Mouse (Mus musculus) forebrain, embryonic 11.5 days (tissue): ENCODE results near the gene Ylpm1. TPM values are rescaled to one million over a fixed set of nuclear protein-coding genes. Genes with fewer than 3 reads are reported as not detected.

Source experiments
- ATAC-seq: fragments of 200-750 bp; cut with Nextera tagmentation; replicated peaks from 2 replicates; pipeline ENCODE4 v1.8.0; 2017; ENCODE audit warnings: moderate TSS enrichment; ENCODE audit not compliant: low FRiP score
- DNase-seq: peaks from one replicate; pipeline ENCODE4 v3.0.0-alpha.2; 2017; ENCODE audit warnings: low spot score
- H3K27ac ChIP-seq: fragments of 300-500 bp; sonication (generic); 2 replicates; pipeline ENCODE4 v1.5.1; 2014; ENCODE audit warnings: low read depth, low read length
- H3K27me3 ChIP-seq: fragments of 300-500 bp; sonication (generic); 2 replicates; pipeline ENCODE4 v1.6.1; 2014; ENCODE audit warnings: mild to moderate bottlenecking, low read length, mixed read lengths; ENCODE audit not compliant: control insufficient read depth, insufficient read depth
- H3K36me3 ChIP-seq: fragments of 300-500 bp; sonication (generic); 2 replicates; pipeline ENCODE4 v1.6.1; 2014; ENCODE audit warnings: mild to moderate bottlenecking, low read length, moderate library complexity, mixed read lengths; ENCODE audit not compliant: control insufficient read depth, insufficient read depth
- H3K4me1 ChIP-seq: fragments of 300-500 bp; sonication (generic); replicated peaks from 2 replicates; pipeline ENCODE4 v1.6.1; 2014; ENCODE audit warnings: low read length, mixed read lengths; ENCODE audit not compliant: control insufficient read depth, insufficient read depth
- H3K4me2 ChIP-seq: fragments of 300-500 bp; sonication (generic); 2 replicates; pipeline ENCODE4 v1.6.1; 2014; ENCODE audit warnings: low read depth, mild to moderate bottlenecking, low read length, moderate library complexity, mixed read lengths; ENCODE audit not compliant: severe bottlenecking
- H3K4me3 ChIP-seq: fragments of 300-500 bp; sonication (generic); 2 replicates; pipeline ENCODE4 v1.5.1; 2014; ENCODE audit warnings: low read depth, low read length
- H3K9ac ChIP-seq: fragments of 300-500 bp; sonication (generic); 2 replicates; pipeline ENCODE4 v1.6.1; 2014; ENCODE audit warnings: low read length
- H3K9me3 ChIP-seq: fragments of 300-500 bp; sonication (generic); 2 replicates; pipeline ENCODE4 v1.6.1; 2016; ENCODE audit warnings: low read length, mixed read lengths; ENCODE audit not compliant: control insufficient read depth
- WGBS: fragments of 180-500 bp; shearing (Covaris S2); extraction: QIAGEN DNeasy Blood & Tissue Kit; methylation state at CpG from one replicate; pipeline ENCODE4 v1.1.7; 2014; 5-methylcytosine and 5-hydroxymethylcytosine counted together
- polyA plus RNA-seq: library from polyadenylated mRNA; unstranded; fragments of >200 nt; fragmentation: Nextera tagmentation; extraction: Ambion mirVana; gene quantifications from 2 replicates; pipeline ENCODE4 v1.2.1, GENCODE M21; 2014

Gene Ylpm1
- polyA plus RNA-seq, 1 experiment from 2014 or later: 55.5 TPM

DNA sequence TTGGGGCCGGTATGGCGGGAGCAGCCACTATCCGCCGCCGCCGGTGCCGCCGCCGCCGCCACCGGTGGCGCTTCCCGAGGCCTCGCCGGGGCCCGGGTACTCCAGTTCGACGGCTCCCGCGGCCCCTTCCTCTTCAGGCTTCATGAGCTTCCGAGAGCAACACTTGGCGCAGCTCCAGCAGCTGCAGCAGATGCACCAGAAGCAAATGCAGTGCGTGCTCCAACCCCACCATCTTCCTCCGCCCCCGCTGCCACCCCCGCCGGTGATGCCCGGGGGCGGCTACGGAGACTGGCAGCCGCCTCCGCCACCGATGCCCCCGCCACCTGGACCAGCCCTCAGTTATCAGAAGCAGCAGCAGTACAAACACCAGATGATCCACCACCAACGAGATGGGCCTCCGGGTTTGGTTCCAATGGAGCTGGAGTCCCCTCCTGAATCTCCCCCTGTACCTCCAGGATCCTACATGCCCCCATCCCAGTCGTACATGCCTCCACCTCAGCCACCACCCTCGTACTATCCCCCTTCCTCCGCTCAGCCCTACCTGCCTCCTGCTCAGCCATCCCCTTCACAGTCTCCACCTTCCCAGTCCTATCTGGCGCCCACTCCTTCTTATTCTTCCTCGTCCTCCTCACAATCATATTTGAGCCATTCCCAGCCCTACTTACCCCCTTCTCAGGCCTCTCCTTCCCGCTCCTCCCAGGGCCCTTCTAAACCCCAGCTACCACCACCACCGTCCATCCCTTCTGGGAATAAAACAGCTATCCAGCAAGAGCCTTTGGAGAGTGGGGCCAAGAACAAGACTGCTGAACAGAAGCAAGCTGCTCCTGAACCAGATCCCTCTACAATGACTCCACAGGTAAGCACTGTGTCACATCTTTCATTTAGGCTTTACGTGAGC lies 629 bp downstream of the Ylpm1 start:
- no peaks in the 10 kb centered on the region for H3K27me3 ChIP-seq
- peaks cover 4% of the 10 kb centered on the region; the same call in 1 of the 2 replicates for H3K4me1 ChIP-seq
- peak overlapping the region; percentile 96 for H3K4me3 ChIP-seq
- DNase-seq (peak; percentile 69), ATAC-seq (peak; percentile 72)
- peak overlapping the region; percentile 99 for H3K9ac ChIP-seq
- WGBS: under 1% methylated on average over 43 of the region's 44 CpGs
- peak overlapping the region; percentile 96 for H3K4me2 ChIP-seq
- peak overlapping the region; percentile 53; the same call in 1 of the 2 replicates for H3K27ac ChIP-seq
- H3K9me3 ChIP-seq: no peaks in the 10 kb centered on the region
- H3K36me3 ChIP-seq: no peaks in the 10 kb centered on the region

DNA sequence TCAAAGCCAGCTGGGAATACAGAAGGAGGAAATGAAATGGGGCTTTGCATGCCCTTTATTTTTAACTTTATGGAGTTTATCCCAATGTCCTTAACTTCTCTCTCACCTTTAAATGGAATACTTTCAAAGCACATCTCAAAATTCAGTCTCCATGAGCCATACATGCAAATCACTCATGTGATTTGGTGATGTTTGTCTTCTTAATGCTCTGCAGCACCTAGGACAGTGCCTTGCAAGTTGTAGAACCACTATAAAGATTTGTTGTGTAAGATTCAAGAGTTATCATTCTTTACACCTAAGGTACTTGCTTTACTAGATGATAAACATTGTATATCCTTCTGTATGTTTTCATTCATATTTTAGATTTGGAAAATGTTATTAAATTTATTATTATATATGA lies 2.9 kb downstream of the Ylpm1 start:
- no peak for ATAC-seq
- H3K36me3 ChIP-seq: no peaks in the 10 kb centered on the region
- no peak overlapping the region; the same call in 1 of the 2 replicates for H3K9ac ChIP-seq

GRCm38 (mm10) chr12:85006206-85006605 lies 10.1 kb downstream of the Ylpm1 start:
- H3K36me3 ChIP-seq: peaks cover 2% of the 10 kb centered on the region; the same call in 1 of the 2 replicates
- H3K27me3 ChIP-seq: no peaks in the 10 kb centered on the region
- H3K9ac ChIP-seq: no peak overlapping the region
- no peak overlapping the region for H3K4me2 ChIP-seq
- no peak overlapping the region for H3K4me3 ChIP-seq
- no peak for ATAC-seq
- 100% methylated on average over 1 of the region's 1 CpGs for WGBS
- peaks cover 2% of the 10 kb centered on the region; the same call in 1 of the 2 replicates for H3K9me3 ChIP-seq
- no peaks in the 10 kb centered on the region for H3K4me1 ChIP-seq
- DNase-seq: no peak
- H3K27ac ChIP-seq: no peak overlapping the region

More for the DNA sequence above, 2.9 kb downstream of the Ylpm1 start:
- Histone ChIP-seq H3K9me3 (peaks cover 2% of the 10 kb centered on the region; the same call in 1 of the 2 replicates), H3K4me1 (peaks cover 4% of the 10 kb centered on the region; the same call in 1 of the 2 replicates), H3K4me2 (peak overlapping the region; percentile 96), H3K27ac (no peak overlapping the region), H3K27me3 (no peaks in the 10 kb centered on the region), H3K4me3 (peak overlapping the region; percentile 96; the same call in 1 of the 2 replicates)
- DNase-seq: no peak

DNA sequence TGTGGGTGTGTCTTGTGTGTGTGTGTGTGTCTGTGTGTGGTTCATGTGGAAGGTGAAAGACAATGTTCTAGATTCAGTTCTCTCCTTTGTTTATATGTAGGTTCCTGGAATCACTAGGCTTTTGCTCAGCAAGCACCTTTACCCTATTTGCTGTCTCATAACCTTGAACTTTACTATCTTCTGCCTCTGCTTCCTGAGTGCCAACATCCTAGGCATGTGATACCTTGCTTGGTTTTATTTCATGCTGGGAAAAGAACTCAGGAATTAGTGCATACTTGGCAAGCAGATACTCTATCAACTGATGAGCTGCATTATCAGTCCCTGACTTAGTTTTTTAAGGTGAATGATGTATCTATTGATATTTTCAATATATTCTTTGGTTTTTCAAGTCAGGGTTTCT lies 10.9 kb downstream of the Ylpm1 start:
- Histone ChIP-seq H3K36me3 (peaks cover 2% of the 10 kb centered on the region; the same call in 1 of the 2 replicates), H3K4me3 (no peak overlapping the region), H3K27ac (no peak overlapping the region), H3K9ac (no peak overlapping the region), H3K27me3 (no peaks in the 10 kb centered on the region), H3K4me1 (no peaks in the 10 kb centered on the region), H3K9me3 (peaks cover 2% of the 10 kb centered on the region; the same call in 1 of the 2 replicates), H3K4me2 (no peak overlapping the region)
- DNase-seq (no peak), ATAC-seq (no peak)

DNA sequence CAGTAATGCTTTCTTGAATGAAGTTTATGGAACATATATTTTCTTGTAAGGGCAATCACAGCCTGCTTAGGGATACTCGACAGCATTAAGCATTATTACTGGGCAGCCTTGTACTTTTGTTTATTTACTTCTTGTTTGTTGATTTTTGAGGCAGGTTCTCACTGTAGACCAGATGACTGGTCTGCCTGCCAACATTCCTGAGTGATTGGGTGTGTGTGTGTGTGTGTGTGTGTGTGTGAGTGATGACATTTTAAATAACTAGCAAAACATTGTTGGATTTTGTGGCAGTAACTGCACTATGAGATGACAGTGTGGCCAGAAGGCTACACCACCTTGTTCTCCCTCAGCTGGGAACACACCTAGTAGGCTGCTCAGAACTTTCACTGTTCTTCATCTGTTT lies 13.7 kb downstream of the Ylpm1 start:
- no peak for DNase-seq
- Histone ChIP-seq H3K36me3 (peaks cover 8% of the 10 kb centered on the region; the same call in 1 of the 2 replicates), H3K27ac (no peak overlapping the region), H3K4me1 (no peaks in the 10 kb centered on the region), H3K9ac (no peak overlapping the region), H3K27me3 (no peaks in the 10 kb centered on the region), H3K9me3 (no peaks in the 10 kb centered on the region; the same call in 1 of the 2 replicates), H3K4me2 (no peak overlapping the region), H3K4me3 (no peak overlapping the region)
- ATAC-seq: no peak
- WGBS: 95% methylated on average over 1 of the region's 1 CpGs

- Histone ChIP-seq H3K4me1 (no peaks in the 10 kb centered on the region), H3K36me3 (peaks cover 13% of the 10 kb centered on the region; the same call in 1 of the 2 replicates), H3K9ac (no peak overlapping the region), H3K4me3 (no peak overlapping the region), H3K27ac (no peak overlapping the region), H3K27me3 (no peaks in the 10 kb centered on the region), H3K4me2 (no peak overlapping the region), H3K9me3 (no peaks in the 10 kb centered on the region; the same call in 1 of the 2 replicates)
- 92% methylated on average over 2 of the region's 2 CpGs for WGBS
- no peak for DNase-seq
- ATAC-seq: no peak
Observed at GRCm38 (mm10) chr12:85010541-85010940, 14.4 kb downstream of the Ylpm1 start.

GRCm38 (mm10) chr12:85012185-85012584 lies 16.1 kb downstream of the Ylpm1 start:
- no peak for ATAC-seq
- no peaks in the 10 kb centered on the region for H3K4me1 ChIP-seq
- H3K27ac ChIP-seq: no peak overlapping the region
- H3K36me3 ChIP-seq: peaks cover 13% of the 10 kb centered on the region; the same call in 1 of the 2 replicates
- no peak overlapping the region for H3K9ac ChIP-seq
- DNase-seq: no peak
- no peak overlapping the region for H3K4me2 ChIP-seq
- WGBS: 92% methylated on average over 2 of the region's 2 CpGs
- no peaks in the 10 kb centered on the region; the same call in 1 of the 2 replicates for H3K9me3 ChIP-seq
- no peaks in the 10 kb centered on the region for H3K27me3 ChIP-seq
- no peak overlapping the region for H3K4me3 ChIP-seq

GRCm38 (mm10) chr12:85022071-85022470 lies 25.9 kb downstream of the Ylpm1 start:
- Histone ChIP-seq H3K27me3 (no peaks in the 10 kb centered on the region), H3K27ac (no peak overlapping the region), H3K36me3 (no peaks in the 10 kb centered on the region), H3K4me2 (no peak overlapping the region), H3K4me3 (no peak overlapping the region), H3K4me1 (no peaks in the 10 kb centered on the region), H3K9me3 (no peaks in the 10 kb centered on the region), H3K9ac (no peak overlapping the region)
- DNase-seq: no peak
- 98% methylated on average over 1 of the region's 1 CpGs for WGBS
- ATAC-seq: no peak
